Mouse (Mus musculus): ENCODE data around the gene Tbc1d8. TPM values are rescaled to one million over a fixed set of nuclear protein-coding genes. Genes with fewer than 3 reads are reported as not detected.

Gene Tbc1d8
- polyA plus RNA-seq, 1 experiment from 2014 or later: 10.6 TPM

GRCm38 (mm10) chr1:39408123-39408522, 70.4 kb downstream of the Tbc1d8 start:
- Histone ChIP-seq H3K27me3 (no peaks in the 10 kb centered on the region), H3K4me3 (no peak overlapping the region), H3K36me3 (no peaks in the 10 kb centered on the region), H3K9me3 (no peaks in the 10 kb centered on the region), H3K4me1 (no peaks in the 10 kb centered on the region), H3K27ac (replicated peaks) (no peak overlapping the region), H3K9ac (replicated peaks) (no peak overlapping the region), H3K4me2 (replicated peaks) (no peak overlapping the region)
- ATAC-seq (replicated peaks): no peak
- 92% methylated on average over 6 of the region's 6 CpGs for WGBS

GRCm38 (mm10) chr1:39407108-39407507, 71.4 kb downstream of the Tbc1d8 start:
- Histone ChIP-seq H3K27me3 (no peaks in the 10 kb centered on the region), H3K4me3 (no peak overlapping the region), H3K27ac (replicated peaks) (no peak overlapping the region), H3K4me1 (no peaks in the 10 kb centered on the region), H3K36me3 (no peaks in the 10 kb centered on the region), H3K9me3 (no peaks in the 10 kb centered on the region), H3K4me2 (replicated peaks) (no peak overlapping the region), H3K9ac (replicated peaks) (no peak overlapping the region)
- ATAC-seq (replicated peaks): no peak
- 74% methylated on average over 4 of the region's 4 CpGs for WGBS

DNA sequence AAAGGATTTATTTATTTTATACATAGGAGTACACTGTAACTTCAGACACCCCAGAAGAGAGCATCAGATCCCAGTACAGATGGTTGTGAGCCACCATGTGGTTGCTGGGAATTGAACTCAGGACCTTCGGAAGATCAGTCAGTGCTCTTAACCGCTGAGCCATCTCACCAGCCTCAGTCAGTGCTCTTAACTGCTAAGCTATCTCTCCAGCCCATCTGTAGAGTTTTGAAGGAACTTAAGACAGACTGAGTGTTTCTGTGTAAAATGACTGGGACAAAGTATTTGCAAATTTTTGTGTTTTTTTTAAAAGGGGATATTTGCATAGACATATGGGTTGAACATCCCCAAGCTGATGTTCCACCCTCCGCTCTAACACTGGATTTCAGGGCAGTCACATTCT, 78.4 kb downstream of the Tbc1d8 start:
- H3K36me3 ChIP-seq: 0 out of 2 replicates have a peak, but pooled peaks cover 3% of the 10 kb centered on the region
- no peaks in the 10 kb centered on the region for H3K27me3 ChIP-seq
- WGBS: 90% methylated on average over 3 of the region's 3 CpGs
- H3K4me3 ChIP-seq: no peak overlapping the region
- H3K9me3 ChIP-seq: no peaks in the 10 kb centered on the region
- H3K27ac ChIP-seq (replicated peaks): no peak overlapping the region
- no peak overlapping the region for H3K9ac ChIP-seq (replicated peaks)
- no peak overlapping the region for H3K4me2 ChIP-seq (replicated peaks)
- no peaks in the 10 kb centered on the region for H3K4me1 ChIP-seq
- no peak for ATAC-seq (replicated peaks)

DNA sequence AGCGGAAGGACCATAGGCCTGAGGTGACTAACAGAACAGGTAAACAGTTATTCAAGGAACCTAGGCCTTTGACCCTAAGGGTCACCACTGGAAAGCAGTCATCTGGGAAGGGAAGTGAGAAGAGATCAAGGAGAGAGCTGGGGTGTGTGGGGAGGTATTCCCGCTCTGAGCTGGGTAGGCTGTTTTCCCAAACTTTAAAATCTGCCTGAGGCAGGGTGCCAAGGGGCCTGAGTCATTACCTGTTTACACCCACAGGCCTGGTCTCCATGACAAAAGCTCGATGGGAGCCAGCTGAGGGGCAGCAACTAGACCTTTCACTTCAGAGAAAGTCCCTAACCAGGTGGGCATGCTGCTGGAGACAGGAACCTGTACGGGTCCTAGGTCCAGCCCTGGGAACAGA, 79.3 kb downstream of the Tbc1d8 start:
- WGBS: 86% methylated on average over 4 of the region's 4 CpGs
- ATAC-seq (replicated peaks): no peak
- Histone ChIP-seq H3K9ac (replicated peaks) (no peak overlapping the region), H3K4me1 (no peaks in the 10 kb centered on the region), H3K9me3 (no peaks in the 10 kb centered on the region), H3K27ac (replicated peaks) (no peak overlapping the region), H3K4me3 (no peak overlapping the region), H3K36me3 (0 out of 2 replicates have a peak, but pooled peaks cover 3% of the 10 kb centered on the region), H3K4me2 (replicated peaks) (no peak overlapping the region), H3K27me3 (no peaks in the 10 kb centered on the region)

GRCm38 (mm10) chr1:39398284-39398683, 80.3 kb downstream of the Tbc1d8 start:
- no peak overlapping the region for H3K9ac ChIP-seq (replicated peaks)
- H3K27ac ChIP-seq (replicated peaks): no peak overlapping the region
- H3K4me2 ChIP-seq (replicated peaks): no peak overlapping the region
- no peaks in the 10 kb centered on the region for H3K9me3 ChIP-seq
- no peak overlapping the region for H3K4me3 ChIP-seq
- no peak for ATAC-seq (replicated peaks)
- H3K27me3 ChIP-seq: no peaks in the 10 kb centered on the region
- no peaks in the 10 kb centered on the region for H3K4me1 ChIP-seq
- WGBS: 93% methylated on average over 6 of the region's 6 CpGs
- H3K36me3 ChIP-seq: 0 out of 2 replicates have a peak, but pooled peaks cover 3% of the 10 kb centered on the region

DNA sequence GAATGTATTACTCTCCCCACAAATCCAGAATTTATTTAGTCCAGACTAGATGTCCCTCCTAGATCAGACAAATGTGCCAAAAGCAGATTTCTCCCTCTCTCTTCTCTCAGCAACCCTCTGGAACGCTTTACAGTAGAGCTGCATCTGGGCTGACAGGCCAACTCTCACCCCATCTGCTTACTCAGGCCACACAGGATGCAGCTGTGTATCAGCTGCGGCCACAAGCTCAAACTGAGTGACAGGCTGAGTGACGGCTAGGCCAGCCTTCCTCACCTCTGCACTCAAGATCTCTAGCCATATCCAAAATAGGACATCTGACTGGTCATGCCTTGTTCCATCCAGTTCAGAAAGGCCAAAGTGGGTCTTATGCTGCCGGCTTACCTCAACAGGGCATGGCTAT, 82.2 kb downstream of the Tbc1d8 start:
- no peak for ATAC-seq (replicated peaks)
- Histone ChIP-seq H3K4me2 (replicated peaks) (no peak overlapping the region), H3K9me3 (no peaks in the 10 kb centered on the region), H3K36me3 (0 out of 2 replicates have a peak, but pooled peaks cover 3% of the 10 kb centered on the region), H3K27ac (replicated peaks) (no peak overlapping the region), H3K9ac (replicated peaks) (no peak overlapping the region), H3K27me3 (no peaks in the 10 kb centered on the region), H3K4me1 (no peaks in the 10 kb centered on the region), H3K4me3 (no peak overlapping the region)
- 90% methylated on average over 4 of the region's 4 CpGs for WGBS

- no peak overlapping the region for H3K4me2 ChIP-seq (replicated peaks)
- H3K27ac ChIP-seq (replicated peaks): no peak overlapping the region
- H3K9ac ChIP-seq (replicated peaks): no peak overlapping the region
- no peaks in the 10 kb centered on the region for H3K4me1 ChIP-seq
- H3K36me3 ChIP-seq: 0 out of 2 replicates have a peak, but pooled peaks cover 3% of the 10 kb centered on the region
- no peaks in the 10 kb centered on the region for H3K27me3 ChIP-seq
- no peak overlapping the region for H3K4me3 ChIP-seq
- no peak for ATAC-seq (replicated peaks)
- WGBS: 86% methylated on average over 3 of the region's 3 CpGs
- no peaks in the 10 kb centered on the region for H3K9me3 ChIP-seq
Measured at GRCm38 (mm10) chr1:39394650-39395049, 83.9 kb downstream of the Tbc1d8 start.

DNA sequence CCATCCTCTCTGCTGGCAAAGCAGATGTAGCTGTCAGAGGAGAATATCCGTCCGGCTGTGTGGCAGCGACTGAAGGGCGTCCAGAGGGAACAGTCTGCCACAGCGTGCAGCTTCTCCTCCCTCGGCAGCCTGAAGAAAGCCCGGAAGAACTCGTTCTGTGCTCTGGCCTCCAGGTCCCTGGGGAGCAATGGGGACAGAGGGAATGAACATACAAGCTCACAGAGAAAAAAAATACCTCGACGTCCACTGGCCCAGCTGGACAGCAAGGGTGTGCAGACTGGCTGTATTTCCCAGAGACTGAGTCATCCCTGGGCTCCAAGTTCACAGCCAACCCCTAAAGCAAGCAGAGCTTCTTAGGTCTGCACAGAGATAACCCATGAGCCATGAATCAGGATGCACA, 84.5 kb downstream of the Tbc1d8 start:
- no peak overlapping the region for H3K9ac ChIP-seq (replicated peaks)
- H3K27me3 ChIP-seq: no peaks in the 10 kb centered on the region

GRCm38 (mm10) chr1:39393217-39393867, 85.2 kb downstream of the Tbc1d8 start:
- Histone ChIP-seq H3K9ac (replicated peaks) (no peak overlapping the region), H3K9me3 (no peaks in the 10 kb centered on the region), H3K27ac (replicated peaks) (no peak overlapping the region), H3K36me3 (0 out of 2 replicates have a peak, but pooled peaks cover 3% of the 10 kb centered on the region), H3K4me3 (no peak overlapping the region), H3K4me1 (no peaks in the 10 kb centered on the region), H3K4me2 (replicated peaks) (no peak overlapping the region), H3K27me3 (no peaks in the 10 kb centered on the region)
- ATAC-seq (replicated peaks): no peak
- WGBS: 91% methylated on average over 8 of the region's 8 CpGs

More for the DNA sequence above, 84.5 kb downstream of the Tbc1d8 start:
- no peak overlapping the region for H3K27ac ChIP-seq (replicated peaks)
- H3K4me1 ChIP-seq: no peaks in the 10 kb centered on the region
- WGBS: 84% methylated on average over 10 of the region's 10 CpGs
- ATAC-seq (replicated peaks): no peak
- no peak overlapping the region for H3K4me3 ChIP-seq
- no peaks in the 10 kb centered on the region for H3K9me3 ChIP-seq
- H3K36me3 ChIP-seq: 0 out of 2 replicates have a peak, but pooled peaks cover 3% of the 10 kb centered on the region
- no peak overlapping the region for H3K4me2 ChIP-seq (replicated peaks)

- no peak; the same call in 1 of the 2 replicates for ATAC-seq (replicated peaks)
- 61% methylated on average over 3 of the region's 3 CpGs for WGBS
- no peak overlapping the region for H3K9ac ChIP-seq (replicated peaks)
- H3K4me1 ChIP-seq: no peaks in the 10 kb centered on the region
- H3K36me3 ChIP-seq: 0 out of 2 replicates have a peak, but pooled peaks cover under 1% of the 10 kb centered on the region
- no peak overlapping the region for H3K4me2 ChIP-seq (replicated peaks)
- H3K9me3 ChIP-seq: no peaks in the 10 kb centered on the region
- H3K27me3 ChIP-seq: no peaks in the 10 kb centered on the region
- H3K4me3 ChIP-seq: no peak overlapping the region
- H3K27ac ChIP-seq (replicated peaks): no peak overlapping the region
Measured at GRCm38 (mm10) chr1:39392189-39392588, 86.4 kb downstream of the Tbc1d8 start.

DNA sequence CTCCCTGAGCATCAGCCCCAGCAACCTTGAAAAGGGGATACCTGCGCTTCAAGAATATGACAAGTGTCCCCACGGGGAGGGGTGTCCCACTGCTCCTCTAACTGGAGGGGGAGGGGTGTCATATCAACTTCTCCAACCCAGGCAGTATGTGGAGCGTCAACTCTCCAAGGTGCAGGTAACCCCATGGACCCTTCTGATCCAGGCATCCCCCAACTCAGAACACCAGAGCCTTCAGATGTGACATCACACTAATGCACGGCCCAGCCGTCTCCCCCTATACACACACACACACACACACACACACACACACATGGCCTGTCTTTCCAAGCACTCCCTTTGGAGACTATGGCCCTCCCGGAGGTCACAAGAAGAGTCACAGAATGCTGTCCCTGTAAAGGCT, 86.9 kb downstream of the Tbc1d8 start:
- no peaks in the 10 kb centered on the region for H3K27me3 ChIP-seq
- WGBS: 83% methylated on average over 6 of the region's 6 CpGs
- H3K27ac ChIP-seq (replicated peaks): no peak overlapping the region
- no peak overlapping the region for H3K4me2 ChIP-seq (replicated peaks)
- H3K4me1 ChIP-seq: no peaks in the 10 kb centered on the region
- no peaks in the 10 kb centered on the region for H3K9me3 ChIP-seq
- no peak overlapping the region for H3K9ac ChIP-seq (replicated peaks)
- ATAC-seq (replicated peaks): no peak; the same call in 1 of the 2 replicates
- no peaks in the 10 kb centered on the region for H3K36me3 ChIP-seq
- no peak overlapping the region for H3K4me3 ChIP-seq

- no peaks in the 10 kb centered on the region for H3K4me1 ChIP-seq
- H3K36me3 ChIP-seq: no peaks in the 10 kb centered on the region
- H3K4me2 ChIP-seq (replicated peaks): no peak overlapping the region
- H3K27ac ChIP-seq (replicated peaks): no peak overlapping the region
- no peak for ATAC-seq (replicated peaks)
- WGBS: 94% methylated on average over 11 of the region's 11 CpGs
- no peak overlapping the region for H3K4me3 ChIP-seq
- H3K27me3 ChIP-seq: no peaks in the 10 kb centered on the region
- H3K9ac ChIP-seq (replicated peaks): no peak overlapping the region
- no peaks in the 10 kb centered on the region for H3K9me3 ChIP-seq
Measured at GRCm38 (mm10) chr1:39389338-39389737, 89.2 kb downstream of the Tbc1d8 start.

- H3K4me1 ChIP-seq: no peaks in the 10 kb centered on the region
- no peak overlapping the region for H3K9ac ChIP-seq (replicated peaks)
- peak overlapping the region; percentile 69 for H3K27ac ChIP-seq (replicated peaks)
- no peak for ATAC-seq (replicated peaks)
- H3K4me2 ChIP-seq (replicated peaks): no peak overlapping the region
- H3K36me3 ChIP-seq: no peaks in the 10 kb centered on the region
- no peaks in the 10 kb centered on the region for H3K27me3 ChIP-seq
- H3K4me3 ChIP-seq: no peak overlapping the region
- no peaks in the 10 kb centered on the region for H3K9me3 ChIP-seq
- WGBS: 81% methylated on average over 2 of the region's 2 CpGs
Measured at GRCm38 (mm10) chr1:39388163-39388562, 90.4 kb downstream of the Tbc1d8 start.
